In the genomic region with DNA sequence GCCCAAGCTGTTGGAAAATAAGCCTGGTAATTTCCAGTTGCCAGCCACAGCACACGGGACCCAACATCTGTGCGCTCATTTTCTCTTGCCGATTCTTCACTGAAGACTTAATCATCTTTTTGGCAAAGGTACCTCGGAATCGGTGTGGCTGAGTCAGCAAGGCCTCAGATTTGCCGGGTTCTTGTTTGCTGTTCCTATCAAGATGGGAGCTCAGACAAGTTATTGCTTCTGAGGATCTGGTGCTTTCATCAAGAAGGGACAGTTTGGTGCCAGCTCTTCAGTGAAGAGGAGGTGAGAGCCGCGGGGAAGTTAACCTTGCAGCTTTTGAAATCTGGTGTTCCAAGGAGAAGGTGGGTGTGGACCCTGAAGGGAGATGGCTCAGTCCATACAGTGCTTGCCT, we compare ENCODE assay signal across 1 mouse cellular context.
TF ChIP-seq lines count a peak whose summit lies in the region.

No protein-coding gene starts in this region.

TF ChIP-seq in CH12.LX, 34 proteins besides CTCF, POLR2A, EP300 and RAD21 (continued from another document):
- TF ChIP-seq ZC3H11A (IDR thresholded peaks at IDR 0.05; ENCODE audit: low read depth, low read length) (no peak), MXI1 (IDR thresholded peaks at IDR 0.05; ENCODE audit: low read depth, low read length) (no peak), E2F4 (IDR thresholded peaks at IDR 0.05; ENCODE audit: insufficient replicate concordance, low read depth, low read length) (no peak), SIN3A (IDR thresholded peaks at IDR 0.05; ENCODE audit: low read length) (no peak), ELF1 (IDR thresholded peaks at IDR 0.05; ENCODE audit: low read depth, low read length) (no peak)
